Mouse (Mus musculus) hematopoietic multipotent progenitor cell, adult 10-12 weeks (in vitro differentiated cells): ENCODE measurements around the gene Nme6. TPM values are rescaled to one million over a fixed set of nuclear protein-coding genes. Genes with fewer than 3 reads are reported as not detected.

Source experiments
- polyA plus RNA-seq: library from polyadenylated mRNA; stranded (reverse); fragments of >175 nt; gene quantifications from 2 replicates; pipeline ENCODE4 v1.2.3, GENCODE M21; 2012; ENCODE audit warnings: low replicate concordance

Nme6 gene
- polyA plus RNA-seq = 1.7 and 6.1 TPM in 2 replicates

GRCm38 (mm10) chr9:109832391-109833087 lies at the start of gene Nme6:
Gene Nme6, plus strand, starts transcription at chr9:109832749.

DNA sequence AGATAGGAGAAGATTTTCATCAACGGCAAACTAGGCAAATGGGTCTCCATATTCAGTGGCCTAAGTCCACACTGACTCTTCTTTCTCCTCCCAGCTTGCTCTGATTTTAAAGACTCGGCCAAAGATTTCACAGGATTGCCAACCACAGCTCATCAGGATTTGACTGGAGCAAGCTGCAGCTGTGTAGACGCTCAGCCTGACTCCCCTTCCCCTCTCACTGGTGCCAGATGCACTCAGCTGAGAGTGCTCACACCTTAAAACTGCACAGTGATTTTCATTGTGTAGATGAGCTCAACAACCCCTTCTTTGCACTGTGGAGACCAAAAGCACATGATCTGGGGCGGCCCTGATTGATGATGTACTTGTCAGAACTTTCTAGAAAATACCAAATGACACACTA lies 42.0 kb upstream of the Nme6 start, which contains the start of gene Fbxw27:
Gene Fbxw27, minus strand, starts transcription at position 101 of the 400 bp plus-strand sequence.

DNA sequence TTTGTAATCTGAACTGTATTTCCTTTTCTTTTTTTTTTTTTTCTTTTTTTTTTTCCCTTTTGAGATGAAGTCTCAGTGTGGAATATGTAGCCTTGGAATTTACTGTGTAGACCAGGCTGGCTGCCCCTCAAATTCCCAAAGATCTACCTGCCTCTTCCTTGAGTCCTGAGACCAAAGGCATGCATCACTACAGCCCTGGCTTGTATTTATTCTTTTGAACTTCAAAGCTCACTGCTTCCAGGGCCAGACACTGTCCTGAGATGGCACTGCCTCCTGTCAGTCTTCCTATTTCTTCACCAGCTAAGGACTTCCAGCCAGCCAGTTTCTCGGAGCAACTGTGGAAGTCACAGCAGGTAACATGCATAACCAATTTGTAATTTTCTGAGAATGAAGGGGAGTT lies 20.6 kb upstream of the Nme6 start, which contains the start of gene Spink8:
Gene Spink8, plus strand, starts transcription at position 301 of the 400 bp plus-strand sequence.

GRCm38 (mm10) chr9:109849312-109849758 lies 16.8 kb downstream of the Nme6 start, which contains the start of gene Camp:
Gene Camp, minus strand, starts transcription at chr9:109849617.

DNA sequence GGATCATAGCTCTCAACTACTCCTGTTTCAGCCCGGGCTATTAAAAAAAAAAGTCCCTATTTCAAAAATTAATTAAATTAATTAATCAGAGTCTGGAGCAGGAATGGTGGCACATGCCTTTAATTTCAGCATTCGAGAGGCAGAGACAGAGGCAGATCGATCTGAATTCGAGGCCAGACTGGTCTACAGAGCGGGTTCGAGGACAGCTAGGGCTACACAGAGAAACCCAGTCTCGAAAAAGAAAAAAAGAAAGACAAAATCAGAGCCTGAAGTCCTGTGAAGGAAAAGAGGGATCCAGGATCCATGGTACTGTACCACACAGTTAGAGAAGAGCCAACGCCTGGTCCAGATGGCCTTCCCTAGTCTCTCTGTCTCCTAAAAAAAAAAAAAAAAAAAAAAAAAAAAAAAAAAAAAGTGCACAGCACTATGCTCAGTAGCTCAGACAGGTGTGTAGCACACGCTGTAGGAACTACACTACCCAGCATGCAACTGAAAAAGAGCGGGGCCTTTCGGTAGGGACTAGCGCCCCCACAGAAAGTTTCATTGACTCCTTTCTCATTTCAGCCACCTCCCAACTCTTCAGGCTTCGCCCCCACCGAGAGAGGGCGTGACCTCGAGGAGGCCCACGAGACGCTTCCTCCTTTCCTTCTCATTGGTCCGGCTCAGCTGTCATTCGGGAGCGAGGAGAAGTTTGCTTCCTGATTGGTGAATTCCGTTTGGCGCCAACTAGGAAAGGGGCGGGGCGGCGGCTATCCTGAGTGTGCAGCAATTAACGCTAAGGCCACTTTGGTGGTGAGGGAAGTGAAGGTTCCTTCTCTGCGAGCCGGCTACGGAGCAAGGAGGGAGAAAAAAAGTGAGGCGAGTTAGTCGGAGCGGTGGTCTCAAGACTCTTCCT lies 42.5 kb downstream of the Nme6 start, which contains the start of gene Cdc25a:
Gene Cdc25a, plus strand, starts transcription at position 783 of the 895 bp plus-strand sequence.

Other genes starting within 250 kb of the Nme6 start
- not detected in 2 replicates for gene Fbxw24, start 206.7 kb upstream of the Nme6 start, polyA plus RNA-seq
- gene Fbxw25, start 168.1 kb upstream of the Nme6 start, polyA plus RNA-seq = not detected in 2 replicates
- gene Fbxw18, start 130.0 kb upstream of the Nme6 start, polyA plus RNA-seq = not detected in 2 replicates
- not detected in 2 replicates for gene Fbxw26, start 86.7 kb upstream of the Nme6 start, polyA plus RNA-seq
- not detected in 2 replicates for gene Fbxw27, start 42.1 kb upstream of the Nme6 start, polyA plus RNA-seq
- not detected in 2 replicates for gene Spink8, start 20.5 kb upstream of the Nme6 start, polyA plus RNA-seq
- 16.6 and 70.8 TPM in 2 replicates for gene Camp, start 16.9 kb downstream of the Nme6 start, polyA plus RNA-seq
- 15.7 and 37.0 TPM in 2 replicates for gene Cdc25a, start 42.8 kb downstream of the Nme6 start, polyA plus RNA-seq
- gene Map4, start 98.7 kb downstream of the Nme6 start, polyA plus RNA-seq = 141 and 232 TPM in 2 replicates